Mouse (Mus musculus) CD4-positive, CD25-positive, alpha-beta regulatory T cell, adult 4 months (primary cell): ENCODE measurements at regions not wholly inside any gene's neighbourhood (a gene's known extent, or its start where the extent isn't known, plus 50 kb on each side); places are given as distances from the start of the nearest gene placed in this dataset.
"Not testable (repeated sequence)": the region's sequence is repeated elsewhere in the genome, so short reads cannot be mapped to it uniquely, and the experiment has no call there.

Experiments used
- ATAC-seq: one replicate; pipeline ENCODE4 v1.8.0; 2017

DNA sequence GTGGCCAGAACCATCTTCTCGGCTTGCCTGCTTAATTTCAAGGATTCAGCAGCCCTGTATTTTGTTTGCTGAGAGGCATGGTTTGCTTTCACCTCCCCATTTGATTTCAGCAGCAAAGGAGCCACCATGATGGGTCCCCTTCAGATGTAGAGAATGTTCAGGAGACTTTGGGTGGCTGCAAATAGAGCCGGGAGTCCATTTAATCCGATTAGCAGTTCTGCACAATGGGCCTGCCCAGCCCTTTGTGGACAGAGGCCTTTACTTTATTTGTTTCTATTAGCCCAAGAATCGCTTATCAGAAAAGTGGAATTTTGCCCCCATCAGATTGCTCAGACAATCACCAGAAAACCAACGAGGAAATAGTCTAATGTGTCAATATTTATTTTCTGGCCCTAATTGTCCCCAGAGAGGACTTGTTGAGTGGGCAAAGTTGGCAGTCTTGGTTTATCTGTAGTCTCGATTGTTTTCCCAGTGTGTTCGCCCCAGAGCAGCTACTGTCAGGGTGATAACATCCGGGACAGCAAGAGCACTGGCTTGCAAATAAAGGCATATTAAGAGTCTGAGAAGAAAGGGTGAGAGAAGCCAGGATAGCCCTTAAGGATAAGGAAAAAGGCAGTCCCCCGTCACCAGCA, 130.6 kb upstream of the Kiz start:
- ATAC-seq: no peak

DNA sequence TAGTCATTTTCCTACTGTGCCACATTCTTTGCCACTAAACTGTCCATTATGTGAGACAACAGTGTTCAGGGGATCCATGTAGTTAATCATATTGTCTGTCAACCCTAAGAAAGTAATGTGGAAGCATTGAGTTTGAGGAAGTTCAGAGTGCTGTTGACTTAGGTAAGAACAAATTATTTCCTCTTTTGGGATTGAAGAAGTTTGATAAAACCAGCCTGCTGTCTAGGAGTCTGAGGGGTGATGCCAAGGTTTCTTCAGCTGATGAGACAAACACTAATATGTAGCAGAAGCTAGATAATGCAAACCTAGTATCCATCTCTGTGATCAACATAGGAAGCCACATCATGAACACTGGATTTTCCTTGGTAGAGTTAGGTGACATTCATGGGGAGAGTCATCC, 127.0 kb upstream of the Kiz start:
- no peak for ATAC-seq

DNA sequence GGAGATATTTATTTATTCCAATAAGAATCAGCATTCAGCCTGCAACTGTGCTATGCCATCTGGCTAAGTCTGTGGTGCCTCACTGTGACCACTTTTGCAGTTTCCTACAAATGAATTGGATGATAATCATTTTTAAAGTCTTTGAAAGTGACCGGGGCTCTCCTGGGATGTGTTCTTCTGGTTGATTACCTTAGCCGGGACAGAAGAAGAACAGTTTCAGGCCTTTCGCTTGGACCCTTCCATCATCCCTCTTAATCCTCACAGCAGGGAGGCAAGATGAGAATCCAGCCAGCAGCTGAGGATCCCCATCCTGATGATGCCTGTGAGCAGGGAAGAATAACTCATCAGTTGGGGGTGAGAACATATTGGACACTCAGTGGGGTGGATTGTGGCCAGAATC, 124.6 kb upstream of the Kiz start:
- no peak for ATAC-seq

DNA sequence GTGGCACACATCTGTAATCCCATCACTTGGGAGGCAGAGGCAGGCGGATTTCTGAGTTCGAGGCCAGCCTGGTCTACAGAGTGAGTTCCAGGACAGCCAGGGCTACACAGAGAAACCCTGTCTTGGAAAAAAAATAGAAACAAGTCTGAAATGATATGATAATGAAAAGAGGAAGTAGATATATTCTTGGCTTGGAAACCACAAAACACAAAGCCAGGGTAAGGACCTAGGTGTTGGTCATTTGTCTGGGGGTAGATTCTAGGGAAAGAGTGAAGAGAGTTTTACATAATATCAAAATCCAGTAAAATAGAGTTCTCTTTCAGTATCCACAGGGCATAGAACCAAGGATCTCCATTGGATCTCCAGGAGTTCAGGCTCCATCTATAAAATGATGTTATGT, 122.8 kb upstream of the Kiz start:
- not testable (repeated sequence) for ATAC-seq

DNA sequence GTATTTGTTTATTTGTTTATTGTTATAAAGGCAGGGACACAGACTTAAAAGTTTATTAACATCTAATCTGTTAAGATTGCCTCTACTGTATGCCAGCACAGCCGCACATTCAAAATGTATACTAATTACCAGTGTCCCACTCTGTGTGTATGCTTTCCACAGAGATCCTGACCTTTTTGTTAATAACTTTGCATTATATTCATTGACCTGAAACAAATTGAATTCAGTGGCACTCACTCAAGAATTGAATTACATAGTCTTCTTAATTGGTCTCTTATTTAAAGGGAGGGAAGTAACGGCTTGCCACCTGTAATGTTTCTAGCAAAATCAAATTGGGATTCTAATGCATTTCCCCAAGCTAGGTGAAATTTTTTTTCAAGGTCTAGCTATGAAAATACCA, 111.3 kb upstream of the Kiz start:
- ATAC-seq: no peak

DNA sequence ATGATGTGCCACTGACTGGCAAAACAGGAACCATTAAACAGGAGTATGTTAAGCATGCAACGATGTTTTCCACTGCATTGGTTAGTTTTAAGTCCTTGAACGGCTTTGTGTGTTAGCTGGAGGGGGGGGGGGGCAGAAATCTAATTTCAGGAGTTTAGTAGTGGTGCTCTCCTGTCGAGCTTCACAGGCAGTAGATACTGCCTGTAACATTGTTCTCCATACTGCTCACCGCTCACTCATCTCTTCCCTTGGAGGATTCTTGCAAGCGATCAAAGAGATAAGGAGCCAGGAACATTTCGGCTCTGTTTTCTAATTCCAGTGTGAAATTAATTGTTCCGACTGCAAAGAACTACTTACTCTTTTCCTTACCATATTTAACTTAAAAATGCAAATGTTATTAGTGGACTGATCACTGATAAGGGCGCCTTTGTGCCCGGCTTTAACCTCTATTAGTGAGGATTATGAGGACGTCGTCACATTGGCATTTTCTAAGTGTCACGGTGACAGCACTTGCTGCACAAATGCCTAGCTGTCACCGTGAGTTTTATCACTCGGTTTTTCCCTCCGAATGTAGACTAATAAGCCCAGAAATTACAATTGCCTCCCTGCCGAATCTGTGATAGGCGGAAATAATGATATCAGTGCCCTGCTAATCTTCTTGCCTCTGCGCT, 110.5 kb upstream of the Kiz start:
- no peak for ATAC-seq

DNA sequence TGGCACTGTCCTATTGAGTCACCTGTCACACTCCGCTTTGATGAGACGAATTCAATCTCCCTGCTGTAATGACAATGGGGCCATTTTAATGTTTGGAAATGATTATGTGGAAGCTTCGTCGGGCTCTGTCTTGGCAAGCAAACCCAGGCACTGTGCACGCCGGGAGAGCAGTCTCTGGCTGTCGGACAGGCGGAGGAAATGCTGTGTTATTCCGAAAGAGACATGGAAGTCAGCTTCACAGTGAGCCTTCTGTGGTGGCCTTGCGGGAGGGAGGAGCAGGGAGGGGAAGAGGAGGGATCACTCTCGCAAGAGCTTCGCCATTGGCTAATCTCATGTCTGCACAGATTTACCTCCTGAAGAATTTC, 110.0 kb upstream of the Kiz start:
- no peak for ATAC-seq

DNA sequence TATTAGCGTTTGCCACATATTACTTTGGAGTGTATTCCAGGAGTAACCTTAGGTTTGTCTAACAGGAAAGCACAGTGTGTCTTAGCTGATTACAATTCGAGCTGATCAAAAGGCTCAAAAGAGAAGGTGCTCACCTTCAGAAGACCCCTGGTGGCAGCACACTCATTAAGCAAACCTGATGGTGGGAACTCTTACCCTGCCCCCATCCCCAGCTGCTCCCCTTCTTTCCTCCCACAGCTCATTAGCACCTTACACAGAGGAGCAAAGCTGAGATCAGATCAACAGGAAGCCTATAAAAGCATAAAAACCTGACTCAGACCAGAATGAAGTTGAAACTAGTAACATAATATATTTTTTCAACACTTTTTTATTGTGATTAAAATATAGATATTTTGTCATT, 101.7 kb upstream of the Kiz start:
- no peak for ATAC-seq

DNA sequence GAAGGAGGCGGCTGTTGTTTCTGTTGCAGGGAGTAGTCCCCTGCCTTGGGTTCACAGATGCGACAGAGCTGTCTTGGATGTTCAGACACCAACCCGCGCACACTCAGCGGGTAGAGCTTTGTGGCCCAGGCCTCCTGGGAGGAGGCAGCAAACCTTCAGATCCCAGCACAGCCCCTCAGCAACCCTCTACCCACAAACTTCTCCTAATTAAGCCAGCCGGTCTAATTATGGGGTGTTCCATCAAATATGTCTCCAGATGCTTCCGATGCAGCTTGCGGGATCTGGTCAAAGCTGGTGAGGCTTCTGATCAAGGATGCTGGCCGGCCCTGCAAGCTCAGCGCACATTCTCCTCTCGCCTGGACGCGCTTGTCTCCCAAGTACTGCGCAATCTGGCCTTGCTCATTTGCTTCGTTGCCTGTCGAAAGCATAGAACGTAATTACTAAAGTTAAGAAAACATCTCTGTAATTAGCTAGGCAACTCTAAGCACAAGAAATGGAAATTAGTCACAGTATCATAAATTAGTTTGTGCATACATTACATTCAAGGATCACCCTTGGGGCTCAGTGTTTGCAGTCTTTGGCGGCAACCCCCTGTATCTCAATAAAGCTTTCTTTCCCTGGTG, 92.0 kb upstream of the Kiz start:
- ATAC-seq: no peak

DNA sequence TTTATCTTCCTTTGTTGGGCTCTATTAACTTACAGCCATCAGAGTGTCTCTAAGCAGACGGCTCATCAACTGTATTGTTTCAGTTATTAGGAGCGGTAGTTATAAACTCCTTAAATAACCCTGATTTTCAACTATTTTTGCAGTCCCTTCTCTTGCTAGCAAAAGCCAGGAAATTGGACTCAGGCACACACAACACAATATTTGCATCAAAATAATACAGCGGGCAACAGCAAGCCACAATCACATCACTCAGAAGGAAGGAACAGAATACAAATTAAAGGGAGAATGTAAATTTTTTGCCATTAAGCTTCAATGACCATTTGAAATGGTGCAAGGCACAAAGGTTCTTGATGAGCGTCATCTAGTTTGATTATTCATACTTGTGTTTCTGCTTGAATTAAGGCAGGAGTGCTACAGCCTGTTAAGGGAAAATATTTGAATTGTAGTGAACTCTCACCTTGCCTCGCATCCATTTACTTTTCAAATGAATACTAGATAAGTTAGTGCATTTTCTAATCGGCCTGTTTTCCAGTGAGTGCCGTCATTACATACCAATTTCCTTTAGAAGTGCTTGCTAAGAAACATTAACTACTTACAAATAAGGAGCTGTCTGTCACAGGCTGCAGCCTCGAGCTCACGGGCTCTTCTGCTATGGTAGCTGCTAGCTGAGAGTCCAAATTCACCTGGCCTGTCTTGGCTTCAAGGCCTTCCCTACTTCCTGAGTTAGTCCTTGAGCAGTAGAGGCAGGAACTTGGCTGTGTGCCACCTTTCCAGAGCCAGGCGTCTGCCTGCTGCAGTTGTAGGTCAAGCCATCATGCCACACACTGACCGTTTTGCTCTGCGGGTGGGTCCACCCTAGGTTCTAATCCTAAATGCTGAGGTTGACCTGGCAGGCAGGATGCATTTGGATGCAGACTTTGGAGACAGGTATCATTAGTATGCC, 91.1 kb upstream of the Kiz start:
- ATAC-seq: no peak

DNA sequence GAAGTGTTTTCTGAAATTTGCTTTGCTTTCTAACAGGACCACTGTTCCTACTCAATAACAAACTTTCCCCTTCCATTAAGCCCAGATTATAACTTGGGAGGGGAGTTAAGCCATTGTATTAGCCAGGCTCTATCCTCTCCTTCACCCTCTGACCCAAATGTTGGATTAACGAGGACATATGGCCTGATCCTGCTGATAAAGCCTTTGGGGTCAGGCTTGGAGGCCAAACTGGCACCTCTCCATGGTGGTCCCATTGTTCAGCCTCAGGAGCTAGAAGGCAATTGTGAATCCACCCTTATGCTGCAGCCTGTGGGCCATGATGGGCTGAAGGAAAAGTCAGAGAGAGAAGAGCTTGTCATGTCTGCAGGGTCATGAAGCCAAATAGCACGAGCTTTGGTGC, 80.8 kb upstream of the Kiz start:
- no peak for ATAC-seq

DNA sequence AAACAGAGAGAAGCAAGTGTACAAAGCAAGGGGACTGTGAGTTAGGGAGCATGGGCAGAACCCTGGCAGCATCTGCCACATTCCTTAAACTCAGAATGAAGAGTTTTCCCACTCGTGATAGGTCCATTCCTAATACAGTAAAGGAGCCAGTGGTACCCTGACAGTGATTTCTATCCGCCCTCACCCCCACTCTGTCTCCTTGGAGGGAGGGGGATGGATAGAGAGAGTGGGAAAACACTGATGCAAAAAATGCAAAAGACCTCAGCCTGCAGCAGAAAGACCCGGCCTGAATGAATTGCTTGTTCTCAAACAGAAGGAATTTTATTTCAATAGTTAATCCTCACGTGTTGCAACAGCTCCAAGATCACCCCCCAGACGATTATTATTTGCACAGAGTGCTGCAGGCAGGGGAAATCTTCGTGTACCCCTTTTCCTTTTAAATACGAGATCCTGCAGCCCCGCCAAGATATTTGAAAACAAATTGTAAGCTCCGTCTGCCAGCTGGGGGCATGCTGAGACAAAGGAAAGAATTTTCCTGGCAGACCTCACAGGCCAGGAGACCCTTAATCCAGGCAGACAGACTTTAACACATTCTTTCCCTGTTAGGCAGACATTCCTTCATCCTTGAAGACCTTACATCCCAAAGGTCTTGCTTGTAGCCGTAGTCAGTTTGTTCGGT, 68.4 kb upstream of the Kiz start:
- no peak for ATAC-seq

DNA sequence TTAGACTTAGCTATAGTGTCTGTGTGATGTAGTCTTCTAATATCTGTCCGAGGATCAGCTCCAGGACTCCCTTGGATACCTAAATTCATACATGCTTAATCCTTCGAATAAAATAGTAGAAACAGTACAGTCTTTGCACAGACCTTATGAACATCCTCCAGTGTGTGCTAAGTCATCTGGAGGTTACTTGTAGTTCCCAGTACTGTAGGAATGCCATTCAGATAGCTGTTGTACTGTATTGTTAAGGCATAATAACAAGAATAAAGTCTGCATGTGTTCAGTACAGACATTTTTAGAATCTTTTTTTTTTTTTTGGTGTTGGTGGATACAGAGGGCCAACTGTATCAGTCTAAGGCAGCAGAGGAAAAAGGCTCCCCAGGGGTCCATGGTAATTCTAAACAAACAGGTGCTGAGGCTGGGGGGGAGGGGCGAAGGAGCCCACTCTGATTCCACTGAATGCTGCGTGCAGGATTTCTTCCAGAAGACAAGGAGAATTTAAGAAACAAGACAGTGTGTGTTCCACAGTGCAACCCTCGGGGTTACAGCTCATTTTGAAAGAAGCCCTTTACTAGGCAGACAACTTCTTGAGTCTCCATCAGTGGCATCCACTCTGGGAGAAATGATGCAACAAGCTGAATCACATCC, 67.7 kb upstream of the Kiz start:
- ATAC-seq: no peak

DNA sequence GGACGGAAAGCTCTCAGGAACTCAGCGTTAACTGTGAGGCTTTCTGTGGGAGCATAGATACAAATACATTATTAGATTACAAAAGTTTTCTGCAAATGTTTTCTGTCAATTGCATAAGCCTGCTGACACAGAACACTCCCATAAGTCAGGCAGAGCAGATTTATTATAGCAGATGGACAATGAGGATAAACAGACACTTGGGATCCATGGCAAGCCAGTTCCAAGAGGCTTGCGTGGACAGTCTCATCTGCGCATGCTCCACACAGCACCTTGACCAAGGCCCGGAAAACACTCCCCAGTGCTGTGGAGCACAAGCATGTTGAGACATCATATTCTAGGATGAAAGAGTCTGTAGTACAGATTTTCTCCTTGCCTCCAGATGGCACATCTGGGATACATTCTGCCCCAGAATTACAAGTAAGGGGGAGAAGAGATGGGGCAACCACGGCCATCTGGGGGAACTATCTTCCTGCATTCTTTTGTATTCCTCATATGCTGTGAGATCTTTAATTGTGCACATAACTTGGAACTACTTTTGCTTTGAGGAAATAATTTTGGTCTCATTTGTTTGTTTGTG, 62.7 kb upstream of the Kiz start:
- ATAC-seq: no peak

DNA sequence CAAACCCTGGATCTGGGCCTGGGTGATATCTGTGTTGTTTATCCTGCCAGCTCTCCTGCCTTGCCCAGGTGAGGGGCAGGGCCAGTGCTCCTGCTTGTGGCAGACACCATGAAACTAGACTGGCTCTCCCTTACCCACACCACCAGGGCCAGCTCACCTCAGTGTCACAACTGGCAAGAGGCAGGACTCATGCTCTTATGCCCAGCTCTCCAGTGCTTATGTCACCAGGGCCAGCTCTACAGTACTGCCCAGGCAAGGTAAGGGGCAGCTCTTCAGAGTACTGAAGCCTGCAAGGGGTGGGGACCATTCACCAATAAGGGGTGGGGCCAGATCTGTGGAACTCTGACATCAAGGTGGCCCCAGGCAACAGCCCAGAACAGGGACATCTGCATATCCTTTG, 52.7 kb upstream of the Kiz start:
- no peak for ATAC-seq
